Mouse (Mus musculus): ENCODE results near the gene Taf1c.

The Taf1c gene

DNA sequence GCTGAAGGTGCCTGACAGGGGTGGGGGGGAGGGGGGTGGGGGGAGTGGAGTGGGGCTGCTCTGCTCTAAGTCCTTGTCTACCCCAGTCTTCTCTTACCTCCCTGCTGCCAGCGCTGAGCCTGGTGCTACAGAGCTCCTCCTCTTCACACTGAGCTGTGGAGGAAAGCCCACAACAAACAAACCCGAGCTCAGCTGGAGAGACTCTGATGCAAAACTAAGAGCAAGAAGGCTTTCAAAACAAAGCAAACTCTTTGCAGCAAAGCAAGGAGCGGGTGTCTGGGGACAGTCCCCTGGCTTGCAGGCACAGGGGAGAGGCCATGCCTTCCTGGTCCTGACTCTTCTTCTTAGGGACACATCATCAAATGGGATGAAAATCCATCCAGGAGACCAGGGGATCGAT lies 35.1 kb downstream of the Taf1c start:
- DNase-seq, result no peak

DNA sequence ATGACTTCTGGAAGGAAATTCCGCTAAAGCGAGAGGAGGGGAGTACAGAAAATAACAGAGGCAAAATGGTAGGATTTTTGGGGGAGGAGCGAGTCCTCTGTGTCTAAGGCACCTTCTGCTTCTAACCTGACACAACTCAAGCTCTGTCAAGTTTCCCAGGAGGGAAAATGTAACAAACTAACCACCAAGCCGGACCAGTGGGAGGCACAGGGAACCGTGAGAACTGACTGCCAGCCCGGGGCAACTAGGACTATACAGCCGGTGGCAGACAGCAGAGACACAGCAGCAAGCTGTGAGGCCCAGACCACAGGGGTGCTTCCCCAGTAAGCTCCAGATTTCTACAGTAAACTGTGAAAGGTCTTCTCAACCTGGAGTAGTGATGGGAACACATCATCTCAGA lies 36.1 kb downstream of the Taf1c start:
- DNase-seq, result no peak

DNA sequence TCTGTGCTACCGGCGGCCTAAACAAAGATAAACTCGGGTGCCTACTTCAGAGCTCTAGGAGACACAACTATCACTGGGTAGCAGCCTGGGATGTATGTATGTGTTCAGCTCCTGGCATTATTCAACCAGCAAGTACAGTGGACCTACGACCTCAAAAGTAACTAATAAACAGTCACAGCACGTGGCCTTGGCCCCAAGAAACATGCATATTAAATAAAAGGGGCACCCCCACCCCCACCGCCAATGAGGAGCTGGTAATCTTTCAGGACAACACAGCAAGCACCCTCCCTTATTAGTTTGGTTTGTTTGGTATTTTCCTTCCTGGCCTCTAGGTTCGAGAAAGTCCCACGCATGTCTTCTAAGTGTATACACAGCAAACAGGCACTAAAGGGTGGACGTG lies 36.8 kb downstream of the Taf1c start:
- no peak for DNase-seq

DNA sequence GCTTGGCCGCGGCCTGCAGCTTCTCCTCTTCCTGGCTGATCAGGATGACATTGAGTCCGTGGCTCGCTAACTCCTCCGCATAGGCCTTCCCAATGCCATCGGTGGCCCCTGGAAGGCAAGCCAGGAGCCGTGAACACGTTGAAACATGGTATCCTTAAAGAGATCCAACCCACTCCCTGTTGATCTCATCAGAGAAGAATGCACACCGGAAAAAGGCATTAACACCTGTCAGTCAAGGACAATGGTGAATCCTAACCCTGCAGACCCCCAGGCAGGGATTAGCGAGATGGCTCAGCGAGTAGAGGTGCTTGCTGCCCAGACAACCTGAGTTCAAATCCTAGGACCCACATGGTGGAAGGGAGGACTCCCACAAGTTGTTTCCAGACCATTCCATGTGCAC lies 38.7 kb downstream of the Taf1c start:
- no peak for DNase-seq

DNA sequence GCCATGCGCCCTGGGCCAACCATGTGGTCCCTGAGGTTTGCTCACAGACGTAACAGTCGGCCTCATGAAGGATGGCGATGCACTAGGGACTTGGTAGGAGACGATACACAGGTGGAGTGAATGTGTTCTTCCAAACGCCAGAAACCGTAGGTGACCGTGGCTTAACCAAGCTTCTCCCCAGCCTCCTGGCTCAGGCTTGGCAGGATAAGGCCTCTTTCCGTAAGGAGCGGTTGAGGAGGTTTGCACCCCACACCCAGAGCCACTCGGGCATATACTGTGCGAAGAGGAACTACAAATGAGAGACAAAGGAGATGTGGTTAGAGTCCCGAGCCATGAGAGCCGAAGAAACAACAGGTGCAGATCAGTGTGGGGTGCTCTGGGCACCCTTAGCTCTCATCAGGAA lies 41.2 kb downstream of the Taf1c start:
- no peak for DNase-seq

DNA sequence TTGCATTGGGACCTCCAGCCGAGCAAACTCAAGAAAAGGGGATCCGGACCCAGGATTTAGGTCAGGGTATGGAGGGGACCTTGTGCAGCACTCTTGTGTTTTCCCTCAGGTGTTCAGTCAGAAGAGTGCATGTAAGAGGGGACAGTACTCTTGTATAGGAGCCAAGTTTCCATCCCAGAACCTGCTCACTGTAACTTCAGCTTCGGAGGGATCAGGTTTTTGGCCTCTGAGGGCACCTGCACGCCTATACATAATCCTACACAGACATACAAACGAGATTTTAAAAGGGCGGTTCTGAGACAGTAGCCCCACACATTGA lies 45.7 kb downstream of the Taf1c start:
- DNase-seq, result no peak

DNA sequence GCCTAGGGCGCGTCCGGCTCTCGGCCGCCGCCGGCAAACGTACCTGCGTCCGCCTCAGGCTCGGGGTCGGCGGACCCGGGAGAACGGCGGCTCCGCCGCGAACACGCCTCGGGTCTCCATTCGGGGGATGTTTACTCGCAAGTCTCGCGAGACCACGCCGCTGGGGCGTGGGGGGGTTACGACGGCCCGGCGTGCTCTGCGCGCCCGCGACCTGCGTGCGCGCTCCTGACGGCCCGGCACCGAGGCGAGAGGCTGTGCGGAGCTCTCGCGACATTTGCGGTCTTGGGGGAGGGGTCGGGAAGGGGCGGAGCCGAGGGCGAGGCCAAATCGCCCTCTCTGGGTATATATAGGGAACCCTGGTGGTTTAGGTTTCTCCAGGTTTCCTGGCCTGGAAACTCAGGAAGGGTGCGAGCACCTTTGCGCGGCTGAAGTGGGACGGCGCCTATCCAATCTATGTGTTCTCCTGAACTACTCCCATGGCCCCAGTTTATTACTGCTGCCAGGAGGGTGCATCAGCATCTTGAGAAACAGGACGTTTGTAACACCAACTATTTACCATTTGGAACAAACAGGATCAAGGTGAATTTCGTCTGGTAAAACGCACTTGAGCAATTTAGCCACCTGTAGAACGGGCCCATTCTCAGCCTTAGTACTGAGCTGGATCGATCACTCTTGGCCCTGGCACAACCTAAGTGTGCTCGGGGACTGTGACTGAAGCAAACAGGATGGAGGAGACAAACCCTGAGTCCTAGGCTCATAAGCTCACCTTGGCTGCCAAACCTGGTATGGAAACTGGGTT lies 46.2 kb downstream of the Taf1c start, which contains the start of gene Mbtps1:
Mbtps1 (minus strand) TSS at position 133 of the 799 bp plus-strand sequence.
- DNase-seq, result peak; percentile 99

DNA sequence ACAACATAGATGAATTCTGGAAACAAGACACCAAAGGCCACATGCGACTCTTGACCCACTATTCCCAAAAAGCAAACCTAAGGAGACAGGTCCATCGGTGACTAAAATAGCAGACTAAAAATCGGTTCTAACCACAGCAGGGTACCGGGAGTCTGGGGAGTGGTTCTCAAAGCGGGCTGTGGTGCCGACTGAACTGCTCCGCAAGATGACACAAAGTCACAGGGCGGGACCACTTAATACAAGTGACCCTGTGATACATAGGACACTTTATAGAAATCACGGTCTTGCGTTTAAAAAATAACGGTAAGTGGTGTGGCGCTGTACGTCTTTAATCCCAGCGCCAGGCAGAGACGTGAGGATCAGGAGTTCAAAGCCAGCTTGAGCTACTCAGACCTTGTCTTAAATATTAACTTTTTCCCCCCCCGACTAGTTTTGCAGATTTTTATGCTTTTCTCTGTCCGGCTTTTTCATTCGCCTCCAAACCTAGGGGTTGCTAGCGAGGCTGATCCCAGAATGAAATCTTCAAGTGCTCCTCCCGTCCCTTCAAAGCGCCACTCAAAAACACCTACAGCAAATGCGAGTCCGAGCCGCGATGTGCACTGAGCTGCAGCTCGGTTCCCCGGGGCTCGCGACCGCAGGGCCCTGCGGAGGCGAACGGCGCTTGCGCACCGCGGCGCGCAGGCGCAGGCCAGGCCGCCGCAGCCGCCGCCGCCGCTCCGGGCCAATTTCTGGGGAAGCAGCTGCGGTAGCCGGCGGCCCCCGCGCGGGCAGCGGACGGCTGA lies 47.0 kb downstream of the Taf1c start:
- DNase-seq, result no peak

DNA sequence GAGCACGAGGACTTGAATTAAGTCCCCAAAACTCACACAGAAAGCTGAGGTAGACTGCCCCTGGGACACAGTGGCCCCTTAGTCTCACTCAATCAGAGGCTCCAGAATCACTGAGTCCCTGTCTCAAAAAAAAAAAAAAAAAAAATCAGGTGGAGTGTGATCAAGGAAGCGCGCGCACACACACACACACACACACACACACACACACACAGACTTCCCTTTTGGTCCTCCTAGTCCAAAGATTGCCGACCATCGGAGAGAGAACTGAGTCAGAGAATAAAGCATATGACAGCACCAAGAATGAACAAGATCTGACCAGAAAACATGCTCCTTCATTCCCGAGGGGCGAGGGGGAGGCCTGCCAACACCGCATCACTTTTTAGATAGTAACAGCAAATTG lies 47.9 kb downstream of the Taf1c start:
- DNase-seq, result no peak

DNA sequence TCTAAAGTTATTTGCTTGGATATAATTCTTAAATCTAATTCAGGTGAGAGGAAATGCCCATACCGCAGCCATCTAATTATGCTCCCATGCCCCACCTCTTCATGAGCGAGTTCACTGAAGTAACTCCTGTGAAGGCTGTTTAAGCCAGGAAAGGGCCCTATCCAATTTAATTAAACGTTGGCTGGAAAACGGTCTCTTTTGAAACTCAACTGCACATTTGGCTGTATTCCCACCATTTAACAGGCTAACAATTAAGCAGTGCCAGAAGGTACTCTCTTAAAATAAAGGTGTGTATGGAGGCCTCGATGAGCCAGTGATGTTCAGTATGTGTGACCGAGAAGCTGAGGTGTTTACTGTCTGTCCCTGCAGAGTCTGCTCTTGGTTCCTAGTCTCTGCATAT lies 49.2 kb downstream of the Taf1c start:
- no peak for DNase-seq

DNA sequence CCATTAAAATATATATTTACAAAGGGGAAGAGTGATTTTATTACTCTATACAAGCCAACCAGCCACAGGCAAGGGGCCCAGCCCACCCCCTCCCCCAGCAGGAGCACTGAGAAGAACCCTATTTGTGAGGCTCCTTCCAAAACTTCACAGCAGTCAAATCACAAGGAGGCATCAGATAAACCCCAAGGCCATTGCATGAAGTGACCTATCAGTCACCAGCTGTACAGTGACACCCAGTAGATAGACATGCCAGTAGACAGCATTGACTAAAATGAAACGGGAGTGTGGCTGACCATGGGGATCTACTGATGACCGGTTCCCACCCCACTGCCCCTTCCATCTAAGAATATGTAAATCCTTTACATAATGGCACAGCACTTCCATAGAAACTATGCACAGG lies 52.1 kb downstream of the Taf1c start:
- no peak for DNase-seq

DNA sequence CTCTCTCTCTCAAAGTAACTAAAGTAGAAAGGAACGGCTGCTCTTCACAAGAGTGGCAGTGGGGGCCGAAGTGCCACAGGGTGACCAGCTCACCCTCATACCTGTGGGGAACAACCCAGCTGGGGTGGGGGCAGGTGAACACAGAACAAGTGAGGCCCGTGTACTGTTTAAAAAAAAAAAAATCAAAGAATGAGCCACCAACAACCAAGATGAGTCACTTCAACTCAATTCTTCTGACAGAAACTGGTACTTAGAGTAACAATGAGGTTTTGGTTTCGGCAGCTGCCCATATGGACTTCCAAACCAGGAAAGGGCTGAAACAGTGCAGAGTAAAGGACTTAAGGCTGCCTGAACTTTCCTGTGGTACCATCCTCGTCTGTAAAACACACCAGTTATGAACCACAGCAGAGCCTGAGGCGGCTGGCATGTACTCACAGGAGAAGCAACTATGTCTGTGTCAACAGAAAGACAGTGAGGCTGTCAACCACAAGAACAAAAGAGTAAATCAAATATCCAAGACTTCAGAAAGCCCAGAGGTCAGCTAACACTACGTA lies 56.4 kb downstream of the Taf1c start:
- no peak for DNase-seq
